ENCODE assay signal across 13 mouse cellular contexts in the genomic region with DNA sequence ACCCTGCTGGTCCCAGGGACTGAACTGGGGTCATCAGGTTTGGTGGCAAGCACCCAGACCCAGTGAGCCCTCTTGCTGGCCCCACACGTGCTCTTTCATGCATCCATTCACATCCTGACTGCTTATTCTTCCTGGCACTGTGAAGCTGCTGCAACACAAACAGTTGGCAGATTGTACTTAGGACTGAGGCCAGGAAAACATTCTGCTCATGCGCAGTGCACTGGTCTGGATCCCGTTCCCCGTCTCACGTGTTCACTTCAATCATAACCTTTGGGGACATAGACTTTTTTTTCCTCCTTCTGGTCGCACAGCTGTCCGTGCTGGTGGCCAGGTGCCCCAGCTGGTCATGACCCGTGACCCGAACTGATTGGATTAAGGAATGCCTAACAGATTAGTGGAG. TPM values are rescaled to one million over a fixed set of nuclear protein-coding genes. Genes with fewer than 3 reads are reported as not detected.
DNase-seq lines count a peak whose midpoint lies in the region; ATAC-seq and TF ChIP-seq lines count a peak whose summit lies in the region.
"Had no signal": no experiment of that assay in that cellular context is flagged by ENCODE, and none has a peak within 500 bp of the region (broad histone marks: within the 10 kb centered on the region; RNA-seq: fewer than 3 reads in every experiment).

No protein-coding gene starts in this region.

- DNase-seq in adrenal gland, postnatal 14 days = peak; percentile 44
- no peak for DNase-seq in adrenal gland, adult 8-10 months
- DNase-seq in kidney, postnatal 36 days = peak; percentile 58 to 69
- no peak for DNase-seq in MN1 (ENCODE audit: low spot score)
- DNase-seq: cerebellum, adult 9-10 months had no signal

- 59% methylated on average over 9 of the region's 9 CpGs for WGBS in intestine, postnatal 0 days
- WGBS in intestine, embryonic 16.5 days = 66% methylated on average over 9 of the region's 9 CpGs
- WGBS in embryonic facial prominence, embryonic 15.5 days = 38% methylated on average over 9 of the region's 9 CpGs
- WGBS in hindbrain, embryonic 13.5 days = 80% methylated on average over 9 of the region's 9 CpGs

- H3K27me3 ChIP-seq in intestine, postnatal 0 days (replicated peaks; ENCODE audit: control insufficient read depth, insufficient read depth, low read length) = peaks cover 5% of the 10 kb centered on the region; the same call in 1 of the 2 replicates
- no peaks in the 10 kb centered on the region for H3K27me3 ChIP-seq in intestine, embryonic 16.5 days (replicated peaks; ENCODE audit: control insufficient read depth, insufficient read depth, low read length)
- H3K27me3 ChIP-seq in embryonic facial prominence, embryonic 15.5 days = no peaks in the 10 kb centered on the region
- H3K27me3 ChIP-seq in hindbrain, embryonic 13.5 days = no peaks in the 10 kb centered on the region

- no peak overlapping the region for H3K4me3 ChIP-seq in intestine, postnatal 0 days (ENCODE audit: low read depth, low read length)
- H3K4me3 ChIP-seq in intestine, embryonic 16.5 days (ENCODE audit: low read length) = no peak overlapping the region
- no peak overlapping the region for H3K4me3 ChIP-seq in embryonic facial prominence, embryonic 15.5 days (replicated peaks)
- H3K4me3 ChIP-seq in hindbrain, embryonic 13.5 days = no peak overlapping the region
- H3K4me3 ChIP-seq: megakaryocyte, embryonic 14.5 days had no signal

- no peak for TF ChIP-seq CTCF in intestine, postnatal 0 days (IDR thresholded peaks at IDR 0.05; ENCODE audit: low read depth)

- no peaks in the 10 kb centered on the region for H3K36me3 ChIP-seq in intestine, postnatal 0 days (ENCODE audit: control insufficient read depth, insufficient read depth)
- no peaks in the 10 kb centered on the region for H3K36me3 ChIP-seq in intestine, embryonic 16.5 days (ENCODE audit: control insufficient read depth, insufficient read depth, low read length)
- no peaks in the 10 kb centered on the region for H3K36me3 ChIP-seq in embryonic facial prominence, embryonic 15.5 days
- H3K36me3 ChIP-seq in hindbrain, embryonic 13.5 days = no peaks in the 10 kb centered on the region
- H3K36me3 ChIP-seq: G1E had no signal

- ATAC-seq in intestine, postnatal 0 days = peak; percentile 48
- ATAC-seq in intestine, embryonic 16.5 days = no peak
- no peak for ATAC-seq in embryonic facial prominence, embryonic 15.5 days (ENCODE audit: insufficient number of reproducible peaks, low FRiP score, low TSS enrichment, low read depth)
- ATAC-seq in hindbrain, embryonic 13.5 days (ENCODE audit: low FRiP score) = no peak

- no peaks in the 10 kb centered on the region for H3K9me3 ChIP-seq in intestine, postnatal 0 days (ENCODE audit: control insufficient read depth)
- H3K9me3 ChIP-seq in intestine, embryonic 16.5 days (ENCODE audit: control insufficient read depth, low read length) = no peaks in the 10 kb centered on the region
- H3K9me3 ChIP-seq in embryonic facial prominence, embryonic 15.5 days (replicated peaks) = no peaks in the 10 kb centered on the region
- H3K9me3 ChIP-seq in hindbrain, embryonic 13.5 days = no peaks in the 10 kb centered on the region
- H3K9me3 ChIP-seq: G1E had no signal

- H3K27ac ChIP-seq in intestine, postnatal 0 days (ENCODE audit: low read depth, low read length) = no peak overlapping the region
- H3K27ac ChIP-seq in intestine, embryonic 16.5 days (ENCODE audit: low read length) = no peak overlapping the region
- H3K27ac ChIP-seq in embryonic facial prominence, embryonic 15.5 days (replicated peaks) = no peak overlapping the region
- no peak overlapping the region for H3K27ac ChIP-seq in hindbrain, embryonic 13.5 days
- H3K27ac ChIP-seq: liver, embryonic 14.5 days had no signal

- H3K9ac ChIP-seq in intestine, postnatal 0 days (ENCODE audit: low read depth, low read length) = no peak overlapping the region
- H3K9ac ChIP-seq in intestine, embryonic 16.5 days (ENCODE audit: low read depth, low read length) = no peak overlapping the region
- no peak overlapping the region for H3K9ac ChIP-seq in embryonic facial prominence, embryonic 15.5 days
- no peak overlapping the region for H3K9ac ChIP-seq in hindbrain, embryonic 13.5 days
- H3K9ac ChIP-seq: liver, embryonic 14.5 days had no signal

- no peak overlapping the region for H3K4me2 ChIP-seq in intestine, postnatal 0 days (replicated peaks; ENCODE audit: low read depth)
- no peak overlapping the region for H3K4me2 ChIP-seq in intestine, embryonic 16.5 days (ENCODE audit: low read depth, low read length)
- H3K4me2 ChIP-seq in embryonic facial prominence, embryonic 15.5 days (replicated peaks) = peak overlapping the region; percentile 19; the same call in 1 of the 2 replicates
- no peak overlapping the region for H3K4me2 ChIP-seq in hindbrain, embryonic 13.5 days

- no peaks in the 10 kb centered on the region for H3K4me1 ChIP-seq in intestine, postnatal 0 days (replicated peaks; ENCODE audit: control insufficient read depth, insufficient read depth, low read length)
- H3K4me1 ChIP-seq in intestine, embryonic 16.5 days (ENCODE audit: control insufficient read depth, insufficient read depth, low read length) = no peaks in the 10 kb centered on the region
- H3K4me1 ChIP-seq in embryonic facial prominence, embryonic 15.5 days = peaks cover 14% of the 10 kb centered on the region
- H3K4me1 ChIP-seq in hindbrain, embryonic 13.5 days (replicated peaks) = no peaks in the 10 kb centered on the region

RNA-seq across cellular contexts. Expression of a gene that starts 19.7 kb away (rescaled TPM):
- total RNA-seq in adrenal gland, postnatal 14 days (2021) = 1,757 and 2,166 TPM in 2 replicates
- 1,000 to 10,000 TPM; 1,640 to 3,396 (median 2,408) TPM for total RNA-seq in adrenal gland, adult 8-10 months (2022)
- polyA plus RNA-seq in intestine, postnatal 0 days (2015; fragmentation: Nextera tagmentation; extraction: Ambion mirVana) = 26.5 TPM in 2 replicates
- 59.9 and 73.1 TPM in 2 replicates for polyA plus RNA-seq in intestine, embryonic 16.5 days (2015; fragmentation: Nextera tagmentation; extraction: Ambion mirVana)
- polyA plus RNA-seq in embryonic facial prominence, embryonic 15.5 days (2015; fragmentation: Nextera tagmentation; extraction: Ambion mirVana) = 61.0 and 64.7 TPM in 2 replicates
- polyA plus RNA-seq in hindbrain, embryonic 13.5 days (2015; fragmentation: Nextera tagmentation; extraction: Ambion mirVana) = 27.4 and 28.0 TPM in 2 replicates

RNA-seq across cellular contexts. Expression of a gene that starts 28.6 kb away (rescaled TPM):
- total RNA-seq in adrenal gland, postnatal 14 days (2021) = 0.26 and 0.49 TPM in 2 replicates
- under 1 TPM in 3 of 4 experiments, not detected in 1; 0.41 to 0.48 (median 0.45) TPM for total RNA-seq in adrenal gland, adult 8-10 months (2022)
- 0.16 and 0.24 TPM in 2 replicates for polyA plus RNA-seq in intestine, postnatal 0 days (2015; fragmentation: Nextera tagmentation; extraction: Ambion mirVana)
- 0.18 and 0.24 TPM in 2 replicates for polyA plus RNA-seq in intestine, embryonic 16.5 days (2015; fragmentation: Nextera tagmentation; extraction: Ambion mirVana)
- polyA plus RNA-seq in embryonic facial prominence, embryonic 15.5 days (2015; fragmentation: Nextera tagmentation; extraction: Ambion mirVana) = 0.32 and 0.48 TPM in 2 replicates
- 0.55 and 1.1 TPM in 2 replicates for polyA plus RNA-seq in hindbrain, embryonic 13.5 days (2015; fragmentation: Nextera tagmentation; extraction: Ambion mirVana)
- total RNA-seq: G1E had no signal
- polyA plus RNA-seq: neural tube, embryonic 11.5 days had no signal

RNA-seq across cellular contexts. Expression of a gene that starts 29.4 kb away (rescaled TPM):
- total RNA-seq in adrenal gland, postnatal 14 days (2021) = 1,142 and 1,189 TPM in 2 replicates
- total RNA-seq in adrenal gland, adult 8-10 months (2022) = 1,000 to 10,000 TPM; 1,164 to 1,564 (median 1,502) TPM
- 345 and 371 TPM in 2 replicates for polyA plus RNA-seq in intestine, postnatal 0 days (2015; fragmentation: Nextera tagmentation; extraction: Ambion mirVana)
- polyA plus RNA-seq in intestine, embryonic 16.5 days (2015; fragmentation: Nextera tagmentation; extraction: Ambion mirVana) = 897 and 920 TPM in 2 replicates
- polyA plus RNA-seq in embryonic facial prominence, embryonic 15.5 days (2015; fragmentation: Nextera tagmentation; extraction: Ambion mirVana) = 1,092 and 1,100 TPM in 2 replicates
- 1,201 and 1,293 TPM in 2 replicates for polyA plus RNA-seq in hindbrain, embryonic 13.5 days (2015; fragmentation: Nextera tagmentation; extraction: Ambion mirVana)

Comparison
In these comparisons a context has a peak if more than half of its experiments do, and no peak if none do; other contexts are left out.
1. DNase-seq: peak in adrenal gland, postnatal 14 days (single experiment) and kidney, postnatal 36 days (2 of 2); none in adrenal gland, adult 8-10 months (single experiment) and MN1 (single experiment).